ENCODE assay signal across 18 mouse cellular contexts in genomic region chr4:140724739-140725138, GRCm38 (mm10). TPM values are rescaled to one million over a fixed set of nuclear protein-coding genes. Genes with fewer than 3 reads are reported as not detected.
DNase-seq lines count a peak whose midpoint lies in the region; ATAC-seq and TF ChIP-seq lines count a peak whose summit lies in the region.
"Had no signal": no experiment of that assay in that cellular context is flagged by ENCODE, and none has a peak within 500 bp of the region (broad histone marks: within the 10 kb centered on the region; RNA-seq: fewer than 3 reads in every experiment).

No protein-coding gene starts in this region.

- H3K9ac ChIP-seq in hindbrain, embryonic 13.5 days: 0 out of 2 replicates have a peak overlapping the region, but pooled peaks have one; percentile 9
- 0 out of 2 replicates have a peak overlapping the region, but pooled peaks have one; percentile 32 for H3K9ac ChIP-seq in stomach, embryonic 16.5 days (ENCODE audit: low read length)
- no peak overlapping the region for H3K9ac ChIP-seq in stomach, postnatal 0 days (ENCODE audit: low read length)
- H3K9ac ChIP-seq in limb, embryonic 15.5 days: no peak overlapping the region
- H3K9ac ChIP-seq: liver, postnatal 0 days had no signal

- H3K27me3 ChIP-seq in hindbrain, embryonic 13.5 days: no peaks in the 10 kb centered on the region
- H3K27me3 ChIP-seq in hindbrain, embryonic 10.5 days (ENCODE audit: insufficient read depth, poor library complexity, severe bottlenecking): no peaks in the 10 kb centered on the region
- no peaks in the 10 kb centered on the region for H3K27me3 ChIP-seq in stomach, embryonic 16.5 days (ENCODE audit: control insufficient read depth, insufficient read depth, low read length)
- H3K27me3 ChIP-seq in stomach, postnatal 0 days (ENCODE audit: control insufficient read depth, insufficient read depth, low read length): no peaks in the 10 kb centered on the region
- H3K27me3 ChIP-seq in limb, embryonic 15.5 days: no peaks in the 10 kb centered on the region

- no peaks in the 10 kb centered on the region for H3K9me3 ChIP-seq in hindbrain, embryonic 13.5 days
- H3K9me3 ChIP-seq in hindbrain, embryonic 10.5 days: no peaks in the 10 kb centered on the region
- H3K9me3 ChIP-seq in stomach, embryonic 16.5 days (replicated peaks; ENCODE audit: control insufficient read depth, low read length): no peaks in the 10 kb centered on the region
- no peaks in the 10 kb centered on the region for H3K9me3 ChIP-seq in stomach, postnatal 0 days (ENCODE audit: control insufficient read depth, low read length)
- H3K9me3 ChIP-seq in limb, embryonic 15.5 days: no peaks in the 10 kb centered on the region

- no peak for DNase-seq in hindbrain, embryonic 10.5 days (ENCODE audit: low spot score)
- no peak for DNase-seq in stomach, postnatal 0 days (ENCODE audit: low spot score)
- peak; percentile 81 for DNase-seq in telencephalon, adult 2 months (ENCODE audit: low read depth, low spot score)
- no peak for DNase-seq in urinary bladder, postnatal 4 days (ENCODE audit: low spot score in 2 of 2)
- DNase-seq in heart, postnatal 25 days (ENCODE audit: low spot score): no peak
- DNase-seq: adrenal gland, adult 8-10 months; cerebellum, adult 9-10 months; kidney, adult 11 months; liver, postnatal 0 days had no signal

- intact Hi-C loops in heart, postnatal 25 days (cut with DNase I): loop anchor here (2.0 kb wide), 2 partner anchors 178 to 232 kb away; no protein-coding TSS in a partner anchor

- WGBS in hindbrain, embryonic 13.5 days: 76% methylated on average over 6 of the region's 6 CpGs
- 87% methylated on average over 6 of the region's 6 CpGs for WGBS in hindbrain, embryonic 10.5 days
- WGBS in stomach, embryonic 16.5 days: 53% methylated on average over 6 of the region's 6 CpGs
- WGBS in stomach, postnatal 0 days: 58% methylated on average over 6 of the region's 6 CpGs
- WGBS in limb, embryonic 15.5 days: 50% methylated on average over 6 of the region's 6 CpGs

- TF ChIP-seq EP300 in stomach, postnatal 0 days (optimal IDR thresholded peaks at IDR 0.05): no peak

- H3K4me2 ChIP-seq in hindbrain, embryonic 13.5 days: no peak overlapping the region
- H3K4me2 ChIP-seq in stomach, embryonic 16.5 days (ENCODE audit: low read depth, low read length): no peak overlapping the region
- H3K4me2 ChIP-seq in stomach, postnatal 0 days (replicated peaks; ENCODE audit: low read depth): no peak overlapping the region
- H3K4me2 ChIP-seq in limb, embryonic 15.5 days: no peak overlapping the region

- H3K36me3 ChIP-seq in hindbrain, embryonic 13.5 days: peaks cover 35% of the 10 kb centered on the region
- peaks cover 83% of the 10 kb centered on the region for H3K36me3 ChIP-seq in hindbrain, embryonic 10.5 days
- H3K36me3 ChIP-seq in stomach, embryonic 16.5 days (ENCODE audit: control insufficient read depth, insufficient read depth, low read length): 0 out of 2 replicates have a peak, but pooled peaks cover 2% of the 10 kb centered on the region
- H3K36me3 ChIP-seq in stomach, postnatal 0 days (ENCODE audit: control insufficient read depth, insufficient read depth, low read length): peaks cover 12% of the 10 kb centered on the region; the same call in 1 of the 2 replicates
- H3K36me3 ChIP-seq in limb, embryonic 15.5 days: peaks cover 35% of the 10 kb centered on the region

- 0 out of 2 replicates have a peak overlapping the region, but pooled peaks have one; percentile 10 for H3K27ac ChIP-seq in hindbrain, embryonic 13.5 days
- no peak overlapping the region for H3K27ac ChIP-seq in hindbrain, embryonic 10.5 days
- peak overlapping the region; percentile 36; the same call in 1 of the 2 replicates for H3K27ac ChIP-seq in stomach, embryonic 16.5 days (ENCODE audit: low read length)
- no peak overlapping the region for H3K27ac ChIP-seq in stomach, postnatal 0 days (replicated peaks)
- H3K27ac ChIP-seq in limb, embryonic 15.5 days: peak overlapping the region; percentile 33; the same call in 1 of the 2 replicates

- 0 out of 2 replicates have a peak, but pooled peaks cover 9% of the 10 kb centered on the region for H3K4me1 ChIP-seq in hindbrain, embryonic 13.5 days (replicated peaks)
- H3K4me1 ChIP-seq in hindbrain, embryonic 10.5 days (replicated peaks): no peaks in the 10 kb centered on the region; the same call in none of the 2 replicates
- no peaks in the 10 kb centered on the region; the same call in 1 of the 2 replicates for H3K4me1 ChIP-seq in stomach, embryonic 16.5 days (ENCODE audit: control insufficient read depth, insufficient read depth, low read length)
- no peaks in the 10 kb centered on the region for H3K4me1 ChIP-seq in stomach, postnatal 0 days (replicated peaks; ENCODE audit: control insufficient read depth, insufficient read depth)
- H3K4me1 ChIP-seq in limb, embryonic 15.5 days: peaks cover 6% of the 10 kb centered on the region; the same call in 1 of the 2 replicates

- H3K4me3 ChIP-seq in hindbrain, embryonic 13.5 days: no peak overlapping the region
- no peak overlapping the region for H3K4me3 ChIP-seq in hindbrain, embryonic 10.5 days
- H3K4me3 ChIP-seq in stomach, embryonic 16.5 days (replicated peaks; ENCODE audit: low read length): no peak overlapping the region
- H3K4me3 ChIP-seq in stomach, postnatal 0 days (ENCODE audit: low read depth, low read length): no peak overlapping the region
- H3K4me3 ChIP-seq in limb, embryonic 15.5 days: no peak overlapping the region

- no peak for TF ChIP-seq CTCF in stomach, postnatal 0 days (IDR thresholded peaks at IDR 0.05; ENCODE audit: low read depth)

- ATAC-seq in hindbrain, embryonic 13.5 days (ENCODE audit: low FRiP score): no peak
- no peak for ATAC-seq in stomach, embryonic 16.5 days (ENCODE audit: insufficient read depth, low FRiP score)
- no peak for ATAC-seq in stomach, postnatal 0 days (ENCODE audit: low FRiP score, low TSS enrichment)
- no peak for ATAC-seq in limb, embryonic 15.5 days (ENCODE audit: insufficient number of reproducible peaks, low FRiP score, low TSS enrichment, low read depth)
- ATAC-seq: CD4-positive, CD25-positive, alpha-beta regulatory T cell, adult 4 months had no signal

RNA-seq across cellular contexts. Expression of gene Padi6, which starts 17.7 kb away (rescaled TPM):
- polyA plus RNA-seq in hindbrain, embryonic 13.5 days (2015; fragmentation: Nextera tagmentation; extraction: Ambion mirVana): not detected in 2 replicates
- polyA plus RNA-seq in hindbrain, embryonic 10.5 days (2016; fragmentation: Nextera tagmentation; extraction: Ambion mirVana): 0.06 TPM in 1 of 2 replicates, not detected in the other
- 0.05 and 0.21 TPM in 2 replicates for polyA plus RNA-seq in stomach, embryonic 16.5 days (2015; fragmentation: Nextera tagmentation; extraction: Ambion mirVana)
- not detected in 2 replicates for polyA plus RNA-seq in stomach, postnatal 0 days (2015; fragmentation: Nextera tagmentation; extraction: Ambion mirVana)
- polyA plus RNA-seq in limb, embryonic 15.5 days (2015; fragmentation: Nextera tagmentation; extraction: Ambion mirVana): not detected in 2 replicates
- not detected for total RNA-seq in heart, postnatal 25 days (2021)
- total RNA-seq: adrenal gland, adult 8-10 months; gastrocnemius, adult 8-10 months; megakaryocyte, adult 5-6 weeks had no signal
- polyA plus RNA-seq: CD4-positive, CD25-positive, alpha-beta regulatory T cell, adult 4 months; heart, embryonic 14.5 days; liver, postnatal 0 days; stomach, embryonic 14.5 days had no signal

RNA-seq across cellular contexts. Expression of gene Rcc2, which starts 24.4 kb away (rescaled TPM):
- 13.8 and 15.7 TPM in 2 replicates for polyA plus RNA-seq in hindbrain, embryonic 13.5 days (2015; fragmentation: Nextera tagmentation; extraction: Ambion mirVana)
- 33.9 and 37.5 TPM in 2 replicates for polyA plus RNA-seq in hindbrain, embryonic 10.5 days (2016; fragmentation: Nextera tagmentation; extraction: Ambion mirVana)
- 15.1 and 16.2 TPM in 2 replicates for polyA plus RNA-seq in stomach, embryonic 16.5 days (2015; fragmentation: Nextera tagmentation; extraction: Ambion mirVana)
- 18.9 and 20.4 TPM in 2 replicates for polyA plus RNA-seq in stomach, postnatal 0 days (2015; fragmentation: Nextera tagmentation; extraction: Ambion mirVana)
- polyA plus RNA-seq in limb, embryonic 15.5 days (2015; fragmentation: Nextera tagmentation; extraction: Ambion mirVana): 31.0 and 32.5 TPM in 2 replicates
- 10 to 100 TPM; 15.0 to 15.3 TPM for total RNA-seq in heart, postnatal 25 days (2021)

RNA-seq across cellular contexts. Expression of gene Padi4, which starts 49.3 kb away (rescaled TPM):
- 0.09 and 0.13 TPM in 2 replicates for polyA plus RNA-seq in hindbrain, embryonic 13.5 days (2015; fragmentation: Nextera tagmentation; extraction: Ambion mirVana)
- polyA plus RNA-seq in hindbrain, embryonic 10.5 days (2016; fragmentation: Nextera tagmentation; extraction: Ambion mirVana): 0.35 and 0.51 TPM in 2 replicates
- 2.0 and 2.4 TPM in 2 replicates for polyA plus RNA-seq in stomach, embryonic 16.5 days (2015; fragmentation: Nextera tagmentation; extraction: Ambion mirVana)
- 0.23 and 0.27 TPM in 2 replicates for polyA plus RNA-seq in stomach, postnatal 0 days (2015; fragmentation: Nextera tagmentation; extraction: Ambion mirVana)
- 0.19 and 0.56 TPM in 2 replicates for polyA plus RNA-seq in limb, embryonic 15.5 days (2015; fragmentation: Nextera tagmentation; extraction: Ambion mirVana)
- under 1 TPM; 0.73 to 0.98 TPM for total RNA-seq in heart, postnatal 25 days (2021)
- total RNA-seq: gastrocnemius, adult 8-10 months; left cerebral cortex, adult 18-20 months had no signal

RNA-seq across cellular contexts. Expression of gene Arhgef10l, which starts 58.9 kb away (rescaled TPM):
- 23.2 and 23.8 TPM in 2 replicates for polyA plus RNA-seq in hindbrain, embryonic 13.5 days (2015; fragmentation: Nextera tagmentation; extraction: Ambion mirVana)
- polyA plus RNA-seq in hindbrain, embryonic 10.5 days (2016; fragmentation: Nextera tagmentation; extraction: Ambion mirVana): 23.7 and 32.3 TPM in 2 replicates
- 18.4 and 21.7 TPM in 2 replicates for polyA plus RNA-seq in stomach, embryonic 16.5 days (2015; fragmentation: Nextera tagmentation; extraction: Ambion mirVana)
- 11.3 and 12.7 TPM in 2 replicates for polyA plus RNA-seq in stomach, postnatal 0 days (2015; fragmentation: Nextera tagmentation; extraction: Ambion mirVana)
- polyA plus RNA-seq in limb, embryonic 15.5 days (2015; fragmentation: Nextera tagmentation; extraction: Ambion mirVana): 22.4 and 23.0 TPM in 2 replicates
- total RNA-seq in heart, postnatal 25 days (2021): 10 to 100 TPM; 62.4 to 63.9 TPM

Comparison
In these comparisons a context has a peak if more than half of its experiments do, and no peak if none do; other contexts are left out.
1. H3K27ac ChIP-seq: peak in hindbrain, embryonic 13.5 days (single experiment), stomach, embryonic 16.5 days (single experiment) and limb, embryonic 15.5 days (single experiment); none in hindbrain, embryonic 10.5 days (single experiment) and stomach, postnatal 0 days (single experiment).
2. H3K9ac ChIP-seq: peak in hindbrain, embryonic 13.5 days (single experiment) and stomach, embryonic 16.5 days (single experiment); none in stomach, postnatal 0 days (single experiment) and limb, embryonic 15.5 days (single experiment).